Mouse (Mus musculus): ENCODE measurements around the gene Jph2. TPM values are rescaled to one million over a fixed set of nuclear protein-coding genes. Genes with fewer than 3 reads are reported as not detected.

Jph2 gene
- polyA plus RNA-seq, 1 experiment from 2014 or later = 2.4 TPM

Other genes with a start within 250 kb of the Jph2 start
- gene Tox2, start 194.9 kb downstream of the Jph2 start, polyA plus RNA-seq (2015; fragmentation: Nextera tagmentation; extraction: Ambion mirVana) = 3.5 and 4.5 TPM in 2 replicates
- 95.8 and 96.5 TPM in 2 replicates for gene Oser1, start 26.7 kb upstream of the Jph2 start, polyA plus RNA-seq (2015; fragmentation: Nextera tagmentation; extraction: Ambion mirVana)
- gene Gdap1l1, start 40.5 kb upstream of the Jph2 start, polyA plus RNA-seq (2015; fragmentation: Nextera tagmentation; extraction: Ambion mirVana) = 0.72 and 0.78 TPM in 2 replicates
- gene Fitm2, start 74.6 kb upstream of the Jph2 start, polyA plus RNA-seq (2015; fragmentation: Nextera tagmentation; extraction: Ambion mirVana) = 10.9 and 11.3 TPM in 2 replicates
- gene R3hdml, start 94.3 kb upstream of the Jph2 start, polyA plus RNA-seq (2015; fragmentation: Nextera tagmentation; extraction: Ambion mirVana) = not detected in 2 replicates
- 0.18 TPM in 1 of 2 replicates, not detected in the other for gene Hnf4a, start 108.8 kb upstream of the Jph2 start, polyA plus RNA-seq (2015; fragmentation: Nextera tagmentation; extraction: Ambion mirVana)
- gene Ttpal, start 204.3 kb upstream of the Jph2 start, polyA plus RNA-seq (2015; fragmentation: Nextera tagmentation; extraction: Ambion mirVana) = 40.9 and 45.1 TPM in 2 replicates
- 27.8 and 31.2 TPM in 2 replicates for gene Serinc3, start 247.1 kb upstream of the Jph2 start, polyA plus RNA-seq (2015; fragmentation: Nextera tagmentation; extraction: Ambion mirVana)